Mouse (Mus musculus): ENCODE data around the gene Panx3. TPM values are rescaled to one million over a fixed set of nuclear protein-coding genes. Genes with fewer than 3 reads are reported as not detected.

The Panx3 gene
- polyA plus RNA-seq, 1 experiment: not detected

DNA sequence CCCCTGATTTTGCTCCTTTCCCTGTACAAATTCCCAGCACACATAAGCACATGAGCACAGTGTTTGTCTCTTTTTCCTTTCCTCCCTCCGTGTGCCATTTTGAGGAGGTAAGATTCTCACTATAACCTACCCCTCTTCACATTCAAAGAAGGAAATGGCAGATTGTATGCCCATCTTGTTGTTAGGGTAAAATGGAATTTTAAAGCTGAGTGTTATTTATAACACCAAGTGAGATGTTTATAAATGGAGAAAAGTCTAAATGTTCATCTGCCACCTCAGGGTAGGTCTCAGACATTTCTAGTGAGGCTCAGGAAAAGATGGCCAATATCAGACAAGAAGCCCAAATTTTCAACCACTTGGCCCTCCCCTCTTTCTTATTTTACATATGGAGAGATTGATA, 44.5 kb downstream of the Panx3 start:
- no peak for TF ChIP-seq POLR2A (IDR thresholded peaks at IDR 0.05; ENCODE audit: extremely low read depth, insufficient read depth, low read length)
- TF ChIP-seq CTCF (IDR thresholded peaks at IDR 0.05; ENCODE audit: extremely low read depth, insufficient read depth, low read length): no peak
- Histone ChIP-seq H3K4me1 (ENCODE audit: control insufficient read depth, insufficient read depth, low read length) (peaks cover 8% of the 10 kb centered on the region), H3K27ac (ENCODE audit: insufficient read depth, low read length) (peak overlapping the region; percentile 11; the same call in 1 of the 2 replicates), H3K4me3 (ENCODE audit: insufficient read depth, low read length) (no peak overlapping the region)

DNA sequence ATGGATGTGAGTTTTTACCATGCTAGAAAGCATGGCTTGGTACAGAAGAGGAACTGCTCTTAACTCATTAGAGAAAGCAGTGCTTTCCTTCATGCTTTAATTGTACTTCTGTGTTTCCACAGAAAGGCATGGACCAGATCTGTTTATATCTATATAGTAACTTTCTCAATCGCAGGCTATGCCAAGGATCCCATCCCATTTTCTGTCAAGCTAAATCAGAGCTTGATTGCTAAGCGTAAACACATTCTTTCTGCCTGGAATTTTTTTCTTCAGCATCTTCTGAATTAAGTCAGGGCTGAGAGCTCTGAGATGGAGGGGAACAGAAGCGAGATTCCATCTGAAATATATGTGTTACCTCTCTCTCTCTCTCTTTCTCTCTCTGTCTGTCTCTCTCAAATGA, 45.1 kb downstream of the Panx3 start:
- TF ChIP-seq CTCF (IDR thresholded peaks at IDR 0.05; ENCODE audit: extremely low read depth, insufficient read depth, low read length) (no peak), POLR2A (IDR thresholded peaks at IDR 0.05; ENCODE audit: extremely low read depth, insufficient read depth, low read length) (no peak)
- Histone ChIP-seq H3K4me1 (ENCODE audit: control insufficient read depth, insufficient read depth, low read length) (peaks cover 8% of the 10 kb centered on the region), H3K27ac (ENCODE audit: insufficient read depth, low read length) (no peak overlapping the region; the same call in 1 of the 2 replicates), H3K4me3 (ENCODE audit: insufficient read depth, low read length) (no peak overlapping the region)

DNA sequence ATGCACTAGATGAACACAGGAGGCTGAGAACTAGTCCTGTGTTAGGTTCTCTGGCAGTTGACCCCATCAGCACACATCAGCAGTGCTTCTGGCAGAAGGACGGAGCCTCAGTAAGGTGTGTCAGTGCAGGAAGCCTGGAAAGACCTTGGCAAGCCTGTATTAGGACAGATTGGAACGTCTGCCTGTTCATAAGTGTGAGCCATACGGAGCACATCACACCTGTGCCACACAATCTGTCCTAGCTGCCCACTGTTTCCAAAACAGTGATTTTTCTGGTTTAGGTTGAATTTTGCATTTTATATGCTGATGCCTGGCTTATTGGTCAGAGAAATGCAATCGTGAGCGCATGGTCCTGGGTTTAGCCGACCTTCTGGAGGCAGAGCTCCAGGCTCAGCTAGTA, 47.7 kb downstream of the Panx3 start:
- Histone ChIP-seq H3K27ac (ENCODE audit: insufficient read depth, low read length) (no peak overlapping the region), H3K4me1 (ENCODE audit: control insufficient read depth, insufficient read depth, low read length) (peaks cover 7% of the 10 kb centered on the region), H3K4me3 (ENCODE audit: insufficient read depth, low read length) (no peak overlapping the region)
- TF ChIP-seq POLR2A (IDR thresholded peaks at IDR 0.05; ENCODE audit: extremely low read depth, insufficient read depth, low read length) (no peak), CTCF (IDR thresholded peaks at IDR 0.05; ENCODE audit: extremely low read depth, insufficient read depth, low read length) (no peak)

GRCm38 (mm10) chr9:37616770-37617169, 52.3 kb downstream of the Panx3 start:
- H3K4me3 ChIP-seq (ENCODE audit: insufficient read depth, low read length): no peak overlapping the region
- TF ChIP-seq POLR2A (IDR thresholded peaks at IDR 0.05; ENCODE audit: extremely low read depth, insufficient read depth, low read length) (no peak), CTCF (IDR thresholded peaks at IDR 0.05; ENCODE audit: extremely low read depth, insufficient read depth, low read length) (peak; percentile 60)
- peaks cover 3% of the 10 kb centered on the region; the same call in 1 of the 2 replicates for H3K4me1 ChIP-seq (ENCODE audit: control insufficient read depth, insufficient read depth, low read length)
- no peak overlapping the region for H3K27ac ChIP-seq (ENCODE audit: insufficient read depth, low read length)

DNA sequence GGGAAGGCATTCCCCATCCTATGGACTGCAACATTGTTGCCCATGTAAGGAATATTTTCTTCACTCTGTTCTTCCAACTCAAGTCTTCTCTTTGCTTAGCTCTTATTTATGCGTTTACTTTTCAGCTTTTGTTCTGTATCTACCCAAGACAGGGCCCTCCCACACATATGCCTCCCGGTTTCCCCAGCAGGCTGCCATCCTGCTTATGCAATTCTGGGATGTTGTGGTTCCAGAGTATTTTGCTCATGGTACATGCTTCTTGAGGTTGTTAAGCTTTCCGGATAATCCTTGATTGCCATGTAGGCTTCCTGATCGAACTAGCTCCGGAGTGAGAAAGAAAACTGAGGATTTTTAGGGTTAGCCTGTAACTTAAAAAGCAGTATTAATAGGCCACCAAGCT, 53.8 kb downstream of the Panx3 start:
- peak overlapping the region; percentile 21; the same call in 1 of the 2 replicates for H3K27ac ChIP-seq (ENCODE audit: insufficient read depth, low read length)
- H3K4me1 ChIP-seq (ENCODE audit: control insufficient read depth, insufficient read depth, low read length): peaks cover 2% of the 10 kb centered on the region; the same call in 1 of the 2 replicates
- TF ChIP-seq POLR2A (IDR thresholded peaks at IDR 0.05; ENCODE audit: extremely low read depth, insufficient read depth, low read length) (no peak), CTCF (IDR thresholded peaks at IDR 0.05; ENCODE audit: extremely low read depth, insufficient read depth, low read length) (no peak)
- H3K4me3 ChIP-seq (ENCODE audit: insufficient read depth, low read length): no peak overlapping the region

- Histone ChIP-seq H3K27ac (ENCODE audit: insufficient read depth, low read length) (peak overlapping the region; percentile 36), H3K4me1 (ENCODE audit: control insufficient read depth, insufficient read depth, low read length) (peaks cover 2% of the 10 kb centered on the region; the same call in 1 of the 2 replicates), H3K4me3 (ENCODE audit: insufficient read depth, low read length) (peak overlapping the region; percentile 60; the same call in 1 of the 2 replicates)
- TF ChIP-seq POLR2A (IDR thresholded peaks at IDR 0.05; ENCODE audit: extremely low read depth, insufficient read depth, low read length) (no peak), CTCF (IDR thresholded peaks at IDR 0.05; ENCODE audit: extremely low read depth, insufficient read depth, low read length) (no peak)
Observed at GRCm38 (mm10) chr9:37614316-37614715, 54.7 kb downstream of the Panx3 start.

DNA sequence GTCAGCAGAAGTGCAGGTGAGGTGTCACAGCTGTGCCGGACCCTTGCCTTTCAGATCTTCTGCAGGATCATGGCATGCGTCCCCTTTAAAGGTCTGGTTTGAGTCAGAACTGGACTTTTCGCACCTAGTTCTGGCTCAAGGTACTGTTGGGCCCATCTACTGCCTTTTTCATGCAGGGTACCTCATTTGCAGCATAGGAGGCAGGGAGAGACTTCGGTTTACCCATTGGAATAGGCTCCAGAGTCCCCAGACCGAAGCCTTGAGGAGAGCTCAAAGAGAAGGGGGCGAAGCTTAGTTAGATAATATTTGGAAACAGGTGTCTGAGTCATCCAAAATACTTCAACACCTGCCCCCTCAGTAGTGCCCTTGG, 55.1 kb downstream of the Panx3 start:
- Histone ChIP-seq H3K4me1 (ENCODE audit: control insufficient read depth, insufficient read depth, low read length) (peaks cover 2% of the 10 kb centered on the region; the same call in 1 of the 2 replicates), H3K4me3 (ENCODE audit: insufficient read depth, low read length) (peak overlapping the region; percentile 60), H3K27ac (ENCODE audit: insufficient read depth, low read length) (peak overlapping the region; percentile 36)
- TF ChIP-seq POLR2A (IDR thresholded peaks at IDR 0.05; ENCODE audit: extremely low read depth, insufficient read depth, low read length): no peak

GRCm38 (mm10) chr9:37613182-37613910, 55.7 kb downstream of the Panx3 start, which contains the start of gene Spa17:
Gene Spa17 (minus strand): TSS chr9:37613722.
- peaks cover 2% of the 10 kb centered on the region; the same call in 1 of the 2 replicates for H3K4me1 ChIP-seq (ENCODE audit: control insufficient read depth, insufficient read depth, low read length)
- peak within 1 kb of the TSS; percentile 74 for H3K27ac ChIP-seq (ENCODE audit: insufficient read depth, low read length)
- peak; percentile 72 for TF ChIP-seq POLR2A (IDR thresholded peaks at IDR 0.05; ENCODE audit: extremely low read depth, insufficient read depth, low read length)
- TF ChIP-seq CTCF (IDR thresholded peaks at IDR 0.05; ENCODE audit: extremely low read depth, insufficient read depth, low read length): no peak
- peak within 1 kb of the TSS; percentile 60 for H3K4me3 ChIP-seq (ENCODE audit: insufficient read depth, low read length)

Other genes starting within 250 kb of the Panx3 start
- 66.5 and 71.0 TPM in 2 replicates for gene Robo3, start 236.0 kb downstream of the Panx3 start, polyA plus RNA-seq (2012; rRNA removed)
- gene Msantd2, start 179.9 kb downstream of the Panx3 start, polyA plus RNA-seq (2012; rRNA removed): 35.4 and 36.7 TPM in 2 replicates
- 35.1 and 36.6 TPM in 2 replicates for gene Esam, start 141.2 kb downstream of the Panx3 start, polyA plus RNA-seq (2012; rRNA removed)
- 6.6 and 7.6 TPM in 2 replicates for gene Vsig2, start 130.0 kb downstream of the Panx3 start, polyA plus RNA-seq (2012; rRNA removed)
- 2,488 and 2,563 TPM in 2 replicates for gene Nrgn, start 116.3 kb downstream of the Panx3 start, polyA plus RNA-seq (2012; rRNA removed)
- gene Siae, start 113.5 kb downstream of the Panx3 start, polyA plus RNA-seq (2012; rRNA removed): 22.2 and 24.2 TPM in 2 replicates
- gene Spa17, start 55.5 kb downstream of the Panx3 start, polyA plus RNA-seq (2012; rRNA removed): 4.8 and 5.0 TPM in 2 replicates
- 48.0 TPM in 2 replicates for gene Tbrg1, start 11.9 kb downstream of the Panx3 start, polyA plus RNA-seq (2012; rRNA removed)
- gene Olfr160, start 47.0 kb upstream of the Panx3 start, polyA plus RNA-seq (2012; rRNA removed): not detected in 2 replicates
- not detected in 2 replicates for gene Olfr874, start 75.9 kb upstream of the Panx3 start, polyA plus RNA-seq (2012; rRNA removed)
- gene Olfr875, start 102.6 kb upstream of the Panx3 start, polyA plus RNA-seq (2012; rRNA removed): not detected in 2 replicates
- gene Olfr876, start 133.8 kb upstream of the Panx3 start, polyA plus RNA-seq (2012; rRNA removed): not detected in 2 replicates
- 0.11 and 0.31 TPM in 2 replicates for gene Olfr877, start 185.0 kb upstream of the Panx3 start, polyA plus RNA-seq (2012; rRNA removed)
- gene Olfr145, start 227.5 kb upstream of the Panx3 start, polyA plus RNA-seq (2012; rRNA removed): 0.02 TPM in 1 of 2 replicates, not detected in the other
- 0.23 and 0.26 TPM in 2 replicates for gene Olfr878, start 248.6 kb upstream of the Panx3 start, polyA plus RNA-seq (2012; rRNA removed)

Measured in cortical plate, adult 2 months (tissue).